ENCODE assay signal across 18 mouse cellular contexts in genomic region chr12:104486205-104486604, GRCm38 (mm10). TPM values are rescaled to one million over a fixed set of nuclear protein-coding genes. Genes with fewer than 3 reads are reported as not detected.
"Had no signal": no experiment of that assay in that cellular context is flagged by ENCODE, and none has a peak within 500 bp of the region (broad histone marks: within the 10 kb centered on the region; RNA-seq: fewer than 3 reads in every experiment).

No protein-coding gene starts in this region.

- DNase-seq: kidney, adult 11 months; kidney, postnatal 14 days; lung, adult 2 months; lung, postnatal 36 days; right cerebral cortex, postnatal 4 days; spleen, adult 18-20 months; thymus, postnatal 36 days had no signal

- H3K9ac ChIP-seq: liver, embryonic 15.5 days; midbrain, embryonic 13.5 days had no signal

- H3K4me2 ChIP-seq: liver, embryonic 11.5 days; liver, embryonic 15.5 days; midbrain, embryonic 13.5 days had no signal

- H3K4me3 ChIP-seq: liver, embryonic 15.5 days; midbrain, embryonic 13.5 days had no signal

- H3K27ac ChIP-seq: liver, embryonic 15.5 days; midbrain, embryonic 13.5 days had no signal

- H3K9me3 ChIP-seq: liver, embryonic 15.5 days; midbrain, embryonic 13.5 days had no signal

- ATAC-seq: lung, postnatal 0 days; midbrain, embryonic 13.5 days had no signal

- H3K4me1 ChIP-seq: liver, embryonic 15.5 days; midbrain, embryonic 13.5 days had no signal

- H3K36me3 ChIP-seq: liver, embryonic 15.5 days; midbrain, embryonic 13.5 days had no signal

RNA-seq across cellular contexts. Expression of gene Gsc, which starts 13.1 kb away (rescaled TPM):
- total RNA-seq: layer of hippocampus, postnatal 25 days; left cerebral cortex, adult 8-10 months; left cerebral cortex, postnatal 25 days; megakaryocyte progenitor cell, adult 5-6 weeks; midbrain, postnatal 0 days had no signal
- polyA plus RNA-seq: large intestine, adult 2 months; liver, embryonic 15.5 days; lung, postnatal 0 days; neural tube, embryonic 14.5 days had no signal
